11 mouse cellular contexts compared by ENCODE assay signal in genomic region chr3:96937606-96938005, GRCm38 (mm10). TPM values are rescaled to one million over a fixed set of nuclear protein-coding genes. Genes with fewer than 3 reads are reported as not detected.
A peak's percentile ranks its signal among the peaks of the same experiment; 100 is the strongest.
DNase-seq lines count a peak whose midpoint lies in the region; ATAC-seq lines count a peak whose summit lies in the region.
"Had no signal": no experiment of that assay in that cellular context is flagged by ENCODE, and none has a peak within 500 bp of the region (broad histone marks: within the 10 kb centered on the region; RNA-seq: fewer than 3 reads in every experiment).

No protein-coding gene starts in this region.

- no peak overlapping the region for H3K27ac ChIP-seq in limb, embryonic 11.5 days (replicated peaks; ENCODE audit: low read depth, low read length)
- H3K27ac ChIP-seq in limb, embryonic 10.5 days = no peak overlapping the region
- no peak overlapping the region for H3K27ac ChIP-seq in embryonic facial prominence, embryonic 14.5 days (replicated peaks; ENCODE audit: low read depth, low read length)

- H3K36me3 ChIP-seq in limb, embryonic 11.5 days (ENCODE audit: control insufficient read depth, insufficient read depth, low read length) = no peaks in the 10 kb centered on the region
- no peaks in the 10 kb centered on the region for H3K36me3 ChIP-seq in limb, embryonic 10.5 days
- H3K36me3 ChIP-seq in embryonic facial prominence, embryonic 14.5 days (ENCODE audit: control insufficient read depth, insufficient read depth, low read length) = no peaks in the 10 kb centered on the region

- peaks cover 3% of the 10 kb centered on the region; the same call in 1 of the 2 replicates for H3K27me3 ChIP-seq in limb, embryonic 11.5 days (ENCODE audit: control insufficient read depth, insufficient read depth, low read length)
- H3K27me3 ChIP-seq in limb, embryonic 10.5 days (ENCODE audit: low read depth, poor library complexity, severe bottlenecking) = peaks cover 42% of the 10 kb centered on the region
- no peaks in the 10 kb centered on the region for H3K27me3 ChIP-seq in embryonic facial prominence, embryonic 14.5 days (replicated peaks; ENCODE audit: control insufficient read depth, insufficient read depth, low read length)

- WGBS in limb, embryonic 11.5 days = 6% methylated on average over 5 of the region's 5 CpGs
- 15% methylated on average over 5 of the region's 5 CpGs for WGBS in limb, embryonic 10.5 days
- WGBS in embryonic facial prominence, embryonic 14.5 days = 36% methylated on average over 5 of the region's 5 CpGs

- H3K9me3 ChIP-seq in limb, embryonic 11.5 days (ENCODE audit: control insufficient read depth, low read length) = no peaks in the 10 kb centered on the region
- no peaks in the 10 kb centered on the region for H3K9me3 ChIP-seq in limb, embryonic 10.5 days (replicated peaks)
- no peaks in the 10 kb centered on the region for H3K9me3 ChIP-seq in embryonic facial prominence, embryonic 14.5 days (ENCODE audit: control insufficient read depth, low read length)

- DNase-seq in limb, embryonic 11.5 days (ENCODE audit: low spot score) = peak; percentile 37
- DNase-seq in limb, embryonic 10.5 days (ENCODE audit: low spot score) = no peak
- DNase-seq in embryonic facial prominence, embryonic 14.5 days (ENCODE audit: low spot score) = peak; percentile 56
- peak; percentile 17 to 27 for DNase-seq in layer of hippocampus, postnatal 36 days
- peak; percentile 57 for DNase-seq in retina, embryonic 14.5 days (ENCODE audit: low spot score)
- no peak for DNase-seq in kidney, adult 8-10 months
- no peak for DNase-seq in gastrocnemius, postnatal 14 days
- no peak for DNase-seq in cerebellum, postnatal 25 days
- DNase-seq: thymus, adult 2 months had no signal

- intact Hi-C loops in gastrocnemius, postnatal 14 days (cut with DNase I; ENCODE audit: low total_unique reads) = loop anchor here (2.0 to 5.0 kb wide), 4 partner anchors 140 to 650 kb away; no protein-coding TSS in a partner anchor

- no peak overlapping the region for H3K4me2 ChIP-seq in limb, embryonic 11.5 days (ENCODE audit: low read depth, severe bottlenecking)
- no peak overlapping the region for H3K4me2 ChIP-seq in embryonic facial prominence, embryonic 14.5 days (ENCODE audit: low read depth, low read length)
- H3K4me2 ChIP-seq: heart, embryonic 11.5 days had no signal

- no peak overlapping the region for H3K4me3 ChIP-seq in limb, embryonic 11.5 days (ENCODE audit: low read depth, low read length)
- H3K4me3 ChIP-seq in limb, embryonic 10.5 days = no peak overlapping the region
- H3K4me3 ChIP-seq in embryonic facial prominence, embryonic 14.5 days (ENCODE audit: low read depth, low read length) = no peak overlapping the region

- peak; percentile 70; the same call in 1 of the 2 replicates for ATAC-seq in limb, embryonic 11.5 days (ENCODE audit: insufficient number of reproducible peaks, low FRiP score, low TSS enrichment, low read depth)
- ATAC-seq in embryonic facial prominence, embryonic 14.5 days (ENCODE audit: low read depth) = peak; percentile 56; the same call in 1 of the 2 replicates

- H3K9ac ChIP-seq in limb, embryonic 11.5 days (ENCODE audit: low read length) = no peak overlapping the region
- H3K9ac ChIP-seq in embryonic facial prominence, embryonic 14.5 days (ENCODE audit: low read depth, low read length) = no peak overlapping the region

- H3K4me1 ChIP-seq in limb, embryonic 11.5 days (ENCODE audit: control insufficient read depth, insufficient read depth, low read length) = no peaks in the 10 kb centered on the region
- peaks cover 14% of the 10 kb centered on the region for H3K4me1 ChIP-seq in limb, embryonic 10.5 days
- H3K4me1 ChIP-seq in embryonic facial prominence, embryonic 14.5 days (ENCODE audit: control insufficient read depth, insufficient read depth, low read length) = no peaks in the 10 kb centered on the region

RNA-seq across cellular contexts. Expression of gene Gja8, which starts 11.8 kb away (rescaled TPM):
- polyA plus RNA-seq in limb, embryonic 11.5 days (2014; fragmentation: Nextera tagmentation; extraction: Ambion mirVana) = not detected in 2 replicates
- polyA plus RNA-seq in limb, embryonic 10.5 days (2016; fragmentation: Nextera tagmentation; extraction: Ambion mirVana) = 0.03 TPM in 1 of 2 replicates, not detected in the other
- polyA plus RNA-seq in embryonic facial prominence, embryonic 14.5 days (2014; fragmentation: Nextera tagmentation; extraction: Ambion mirVana) = not detected in 2 replicates
- not detected for total RNA-seq in layer of hippocampus, postnatal 36 days (2021)
- total RNA-seq in gastrocnemius, postnatal 14 days (2021) = not detected
- total RNA-seq: left cerebral cortex, postnatal 10 days had no signal
- polyA plus RNA-seq: heart, embryonic 11.5 days had no signal

RNA-seq across cellular contexts. Expression of gene Gpr89, which starts 32.5 kb away (rescaled TPM):
- polyA plus RNA-seq in limb, embryonic 11.5 days (2014; fragmentation: Nextera tagmentation; extraction: Ambion mirVana) = 37.0 and 40.7 TPM in 2 replicates
- polyA plus RNA-seq in limb, embryonic 10.5 days (2016; fragmentation: Nextera tagmentation; extraction: Ambion mirVana) = 35.9 and 36.5 TPM in 2 replicates
- 41.0 and 47.0 TPM in 2 replicates for polyA plus RNA-seq in embryonic facial prominence, embryonic 14.5 days (2014; fragmentation: Nextera tagmentation; extraction: Ambion mirVana)
- 10 to 100 TPM; 41.5 to 42.6 TPM for total RNA-seq in layer of hippocampus, postnatal 36 days (2021)
- total RNA-seq in gastrocnemius, postnatal 14 days (2021) = 10 to 100 TPM; 14.8 to 17.6 TPM

RNA-seq across cellular contexts. Expression of gene Gja5, which starts 33.1 kb away (rescaled TPM):
- polyA plus RNA-seq in limb, embryonic 11.5 days (2014; fragmentation: Nextera tagmentation; extraction: Ambion mirVana) = 3.7 and 4.8 TPM in 2 replicates
- polyA plus RNA-seq in limb, embryonic 10.5 days (2016; fragmentation: Nextera tagmentation; extraction: Ambion mirVana) = 11.3 and 14.0 TPM in 2 replicates
- 7.7 and 8.2 TPM in 2 replicates for polyA plus RNA-seq in embryonic facial prominence, embryonic 14.5 days (2014; fragmentation: Nextera tagmentation; extraction: Ambion mirVana)
- under 1 TPM; 0.71 to 0.75 TPM for total RNA-seq in layer of hippocampus, postnatal 36 days (2021)
- total RNA-seq in gastrocnemius, postnatal 14 days (2021) = 1 to 10 TPM; 3.1 to 3.9 TPM

Comparison
In these comparisons a context has a peak if more than half of its experiments do, and no peak if none do; other contexts are left out.
1. DNase-seq: peak in limb, embryonic 11.5 days (single experiment), embryonic facial prominence, embryonic 14.5 days (single experiment), layer of hippocampus, postnatal 36 days (2 of 2) and retina, embryonic 14.5 days (single experiment); none in limb, embryonic 10.5 days (single experiment), kidney, adult 8-10 months (0 of 2), gastrocnemius, postnatal 14 days (single experiment) and cerebellum, postnatal 25 days (0 of 2).